Mouse (Mus musculus) embryonic facial prominence, embryonic 11.5 days (tissue): ENCODE results near the gene Tns3. TPM values are rescaled to one million over a fixed set of nuclear protein-coding genes. Genes with fewer than 3 reads are reported as not detected.

ENCODE experiments used
- ATAC-seq: fragments of 200-750 bp; cut with Nextera tagmentation; replicated peaks from 2 replicates; pipeline ENCODE4 v1.8.0; 2017; ENCODE audit warnings: low read depth; ENCODE audit not compliant: insufficient number of reproducible peaks, low FRiP score, low TSS enrichment
- DNase-seq: peaks from one replicate; pipeline ENCODE4 v3.0.0-alpha.2; 2015; ENCODE audit warnings: low spot score
- H3K27ac ChIP-seq: fragments of 300-500 bp; sonication (generic); replicated peaks from 2 replicates; pipeline ENCODE4 v1.5.1; 2014; ENCODE audit warnings: mild to moderate bottlenecking, low read depth, low read length, control low read depth
- H3K27me3 ChIP-seq: fragments of 300-500 bp; sonication (generic); 2 replicates; pipeline ENCODE4 v1.6.1; 2014; ENCODE audit warnings: mild to moderate bottlenecking, low read length, moderate library complexity, mixed read lengths; ENCODE audit not compliant: control insufficient read depth, insufficient read depth
- H3K36me3 ChIP-seq: fragments of 300-500 bp; sonication (generic); replicated peaks from 2 replicates; pipeline ENCODE4 v1.6.1; 2014; ENCODE audit warnings: low read depth, mild to moderate bottlenecking, low read length, moderate library complexity, mixed read lengths; ENCODE audit not compliant: control insufficient read depth, insufficient read depth
- H3K4me1 ChIP-seq: fragments of 300-500 bp; sonication (generic); 2 replicates; pipeline ENCODE4 v1.6.1; 2014; ENCODE audit warnings: low read length, mixed read lengths; ENCODE audit not compliant: control insufficient read depth, insufficient read depth
- H3K4me2 ChIP-seq: fragments of 300-500 bp; sonication (generic); 2 replicates; pipeline ENCODE4 v1.6.1; 2014; ENCODE audit warnings: low read depth, mild to moderate bottlenecking, control low read depth, low read length, moderate library complexity
- H3K4me3 ChIP-seq: fragments of 300-500 bp; sonication (generic); 2 replicates; pipeline ENCODE4 v1.5.1; 2014; ENCODE audit warnings: low read depth, low read length, control low read depth
- H3K9ac ChIP-seq: fragments of 300-500 bp; sonication (generic); replicated peaks from 2 replicates; pipeline ENCODE4 v1.6.1; 2014; ENCODE audit warnings: mild to moderate bottlenecking, control low read depth, low read length
- H3K9me3 ChIP-seq: fragments of 300-500 bp; sonication (generic); replicated peaks from 2 replicates; pipeline ENCODE4 v1.6.1; 2016; ENCODE audit warnings: mild to moderate bottlenecking, low read length, inconsistent platforms, mixed read lengths; ENCODE audit not compliant: control insufficient read depth
- WGBS: fragments of 180-500 bp; shearing (Covaris S2); extraction: QIAGEN DNeasy Blood & Tissue Kit; methylation state at CpG from one replicate; pipeline ENCODE4 v1.1.7; 2014; 5-methylcytosine and 5-hydroxymethylcytosine counted together
- polyA plus RNA-seq: library from polyadenylated mRNA; unstranded; fragments of >200 nt; fragmentation: Nextera tagmentation; extraction: Ambion mirVana; gene quantifications from 2 replicates; pipeline ENCODE4 v1.2.1, GENCODE M21; 2014

Tns3 gene
- polyA plus RNA-seq, 1 experiment from 2014 or later, result 14.9 TPM

GRCm38 (mm10) chr11:8699777-8700176 is 35.4 kb upstream of the Tns3 start:
- no peaks in the 10 kb centered on the region for H3K36me3 ChIP-seq
- DNase-seq (no peak), ATAC-seq (no peak)
- 62% methylated on average over 5 of the region's 5 CpGs for WGBS
- no peak overlapping the region for H3K9ac ChIP-seq
- no peaks in the 10 kb centered on the region for H3K4me1 ChIP-seq
- H3K4me3 ChIP-seq, result no peak overlapping the region
- H3K27ac ChIP-seq, result no peak overlapping the region
- H3K9me3 ChIP-seq, result no peaks in the 10 kb centered on the region
- H3K27me3 ChIP-seq, result no peaks in the 10 kb centered on the region
- H3K4me2 ChIP-seq, result no peak overlapping the region

DNA sequence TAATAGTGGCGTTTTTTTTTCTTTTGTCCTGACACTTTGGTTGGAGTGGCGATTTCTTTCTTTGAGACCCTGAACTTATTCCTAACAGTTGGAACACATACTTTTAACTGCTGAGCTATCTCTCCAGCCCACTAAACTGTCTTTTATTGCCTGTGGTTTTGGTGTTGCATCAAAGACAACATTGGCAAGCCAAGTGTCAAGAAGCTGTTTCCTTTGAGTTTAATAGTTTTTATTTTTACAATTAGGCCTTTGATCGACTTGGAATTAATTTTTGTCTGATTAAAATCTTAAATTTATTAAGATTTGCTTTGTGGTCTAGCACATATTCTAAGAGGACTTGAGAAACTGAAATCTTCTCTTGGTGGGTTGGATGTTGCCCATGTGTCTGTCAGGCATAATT is 33.3 kb upstream of the Tns3 start:
- 88% methylated on average over 3 of the region's 3 CpGs for WGBS
- Histone ChIP-seq H3K4me3 (no peak overlapping the region), H3K9me3 (no peaks in the 10 kb centered on the region; the same call in 1 of the 2 replicates), H3K27me3 (no peaks in the 10 kb centered on the region), H3K36me3 (no peaks in the 10 kb centered on the region), H3K27ac (no peak overlapping the region), H3K9ac (no peak overlapping the region), H3K4me2 (no peak overlapping the region), H3K4me1 (peaks cover 4% of the 10 kb centered on the region)
- DNase-seq (no peak), ATAC-seq (no peak)

DNA sequence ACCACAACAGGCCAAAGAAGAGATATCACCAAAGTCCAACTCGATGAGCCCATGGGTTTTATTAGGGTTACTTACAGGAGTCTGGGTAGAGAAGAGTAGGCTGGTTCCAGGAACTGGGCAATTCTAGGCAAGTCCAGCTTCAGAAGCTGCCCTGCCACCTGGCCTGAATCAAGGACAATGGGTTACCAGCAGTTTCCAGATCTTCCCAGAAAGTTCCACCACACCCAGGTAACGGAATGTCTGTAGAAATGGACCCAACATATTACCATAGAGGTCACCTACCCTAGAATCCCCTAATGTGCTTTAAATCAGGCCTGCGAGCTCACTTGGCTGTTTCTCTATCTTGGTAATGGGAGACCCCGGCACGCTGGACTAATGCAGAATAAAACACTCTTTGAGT is 29.8 kb upstream of the Tns3 start:
- Histone ChIP-seq H3K36me3 (no peaks in the 10 kb centered on the region), H3K27ac (no peak overlapping the region), H3K27me3 (no peaks in the 10 kb centered on the region), H3K4me1 (peaks cover 4% of the 10 kb centered on the region), H3K9me3 (no peaks in the 10 kb centered on the region; the same call in 1 of the 2 replicates), H3K9ac (no peak overlapping the region), H3K4me3 (no peak overlapping the region), H3K4me2 (no peak overlapping the region)
- ATAC-seq (no peak), DNase-seq (no peak)
- WGBS, result 94% methylated on average over 5 of the region's 5 CpGs

DNA sequence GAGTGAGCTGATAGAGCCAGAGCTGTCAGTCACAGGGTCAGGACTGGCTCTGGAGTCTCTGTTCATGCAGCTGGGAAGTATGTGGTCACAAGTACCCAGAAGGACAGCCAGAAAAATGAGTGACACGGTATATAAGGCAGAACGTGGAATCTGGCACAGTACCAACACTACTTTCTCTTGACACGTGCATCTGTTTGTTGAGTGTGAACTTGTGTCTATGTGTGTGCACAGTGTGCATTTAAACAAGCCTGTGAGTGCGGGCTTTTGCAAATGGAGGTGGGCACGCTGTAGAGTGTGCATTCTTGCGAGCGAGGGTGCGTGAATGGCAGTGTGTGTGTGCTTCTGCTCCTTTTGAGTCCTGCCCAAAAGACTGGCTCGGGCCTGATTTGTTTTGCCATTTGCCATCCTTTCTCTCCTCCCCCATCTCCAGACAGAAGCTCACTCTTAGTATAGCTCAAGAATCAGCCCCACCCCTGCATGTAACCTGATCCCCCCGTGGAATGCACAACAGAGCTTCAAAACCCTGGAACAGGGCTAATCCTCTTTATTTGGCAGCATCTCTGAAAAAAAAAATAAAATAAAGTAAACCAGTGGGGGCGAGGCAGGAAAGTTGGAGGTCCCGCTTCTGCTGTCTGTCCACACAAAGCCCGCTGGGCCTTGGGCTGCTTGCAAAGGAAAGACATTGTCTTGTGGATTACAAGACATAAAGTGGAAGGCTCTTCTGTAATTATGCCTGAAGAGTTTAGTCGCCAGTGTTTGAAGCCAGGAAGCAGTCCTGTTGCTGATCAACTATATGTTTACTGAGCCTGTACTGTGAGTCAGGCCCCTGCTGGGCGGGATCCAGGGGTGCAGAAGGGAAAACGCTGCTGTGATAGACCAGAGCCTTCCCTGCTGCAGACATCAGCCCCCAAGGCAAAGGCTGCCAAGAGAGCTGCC is 28.5 kb upstream of the Tns3 start:
- peak; percentile 91 for ATAC-seq
- Histone ChIP-seq H3K9me3 (no peaks in the 10 kb centered on the region; the same call in 1 of the 2 replicates), H3K4me2 (no peak overlapping the region; the same call in 1 of the 2 replicates), H3K27ac (peak overlapping the region; percentile 42), H3K27me3 (no peaks in the 10 kb centered on the region), H3K9ac (peak overlapping the region; percentile 18; the same call in 1 of the 2 replicates), H3K4me1 (peaks cover 4% of the 10 kb centered on the region), H3K4me3 (no peak overlapping the region), H3K36me3 (no peaks in the 10 kb centered on the region)
- DNase-seq, result peak; percentile 89
- WGBS, result 7% methylated on average over 16 of the region's 16 CpGs

DNA sequence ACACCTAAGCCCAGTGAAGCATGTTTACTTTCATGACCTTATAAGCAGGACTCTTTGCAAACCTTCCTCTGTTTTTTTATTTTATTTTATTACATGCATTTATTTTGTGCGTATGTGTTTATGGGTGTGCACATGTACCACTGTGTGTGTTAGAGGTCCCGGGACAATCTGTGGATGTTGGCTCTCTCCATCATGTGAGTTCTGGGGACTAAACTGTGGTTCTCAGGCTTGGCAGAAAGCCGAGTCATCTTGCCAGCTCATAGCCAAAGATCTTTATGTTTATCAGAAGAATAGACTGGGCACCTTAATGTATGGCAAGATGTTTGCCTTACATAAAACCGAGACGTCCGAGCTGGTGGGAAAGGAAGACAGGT is 27.8 kb upstream of the Tns3 start:
- Histone ChIP-seq H3K4me1 (peaks cover 4% of the 10 kb centered on the region), H3K9ac (no peak overlapping the region; the same call in 1 of the 2 replicates), H3K4me2 (no peak overlapping the region), H3K27me3 (no peaks in the 10 kb centered on the region), H3K27ac (no peak overlapping the region; the same call in 1 of the 2 replicates), H3K9me3 (no peaks in the 10 kb centered on the region; the same call in 1 of the 2 replicates), H3K4me3 (no peak overlapping the region), H3K36me3 (no peaks in the 10 kb centered on the region)
- 68% methylated on average over 6 of the region's 6 CpGs for WGBS
- ATAC-seq (peak; percentile 3; the same call in 1 of the 2 replicates), DNase-seq (no peak)

DNA sequence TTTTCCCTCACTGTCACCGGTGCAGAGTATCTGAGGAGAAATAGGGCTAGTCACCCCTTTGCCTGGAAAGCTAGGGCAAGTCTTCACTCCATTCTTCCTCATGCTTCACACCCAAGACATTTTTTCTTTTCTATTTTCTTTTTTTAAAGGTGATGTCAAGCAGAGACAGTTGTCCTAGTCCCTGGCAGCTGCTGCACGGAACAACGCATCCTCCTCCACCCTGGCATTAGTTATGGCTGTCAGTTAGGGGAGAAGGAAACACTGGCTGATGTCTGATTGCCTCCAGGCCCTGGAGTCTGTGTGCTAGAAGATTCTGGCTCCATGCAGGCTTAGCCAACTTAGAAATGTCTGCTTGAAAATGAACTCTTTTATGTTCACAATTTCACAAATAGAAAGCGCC is 27.3 kb upstream of the Tns3 start:
- Histone ChIP-seq H3K4me2 (no peak overlapping the region), H3K36me3 (no peaks in the 10 kb centered on the region), H3K9me3 (no peaks in the 10 kb centered on the region; the same call in 1 of the 2 replicates), H3K4me3 (no peak overlapping the region), H3K4me1 (peaks cover 4% of the 10 kb centered on the region), H3K9ac (no peak overlapping the region), H3K27me3 (no peaks in the 10 kb centered on the region), H3K27ac (no peak overlapping the region)
- ATAC-seq, result no peak
- DNase-seq, result no peak
- WGBS, result 64% methylated on average over 4 of the region's 4 CpGs

DNA sequence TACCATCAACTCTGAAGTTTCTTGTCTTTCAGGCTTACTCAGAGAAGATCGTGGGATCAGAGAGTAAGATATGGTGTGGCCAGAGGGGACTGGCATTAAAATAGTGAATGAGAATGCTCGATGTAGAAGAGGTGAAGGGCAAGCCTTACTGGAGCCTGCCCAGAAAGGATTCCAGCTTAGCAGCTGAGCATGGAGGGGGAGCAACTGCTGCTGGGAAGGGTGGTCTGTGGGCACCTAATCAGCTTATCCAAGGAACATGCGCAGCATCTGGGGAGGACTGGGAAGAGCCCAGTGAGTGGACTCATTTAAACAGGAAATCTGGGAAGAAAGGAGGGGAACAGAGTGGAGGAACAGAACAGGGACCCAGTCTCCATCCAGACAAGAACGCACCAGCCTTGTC is 26.3 kb upstream of the Tns3 start:
- H3K27me3 ChIP-seq, result no peaks in the 10 kb centered on the region
- ATAC-seq (no peak), DNase-seq (no peak)
- no peaks in the 10 kb centered on the region for H3K36me3 ChIP-seq
- H3K4me3 ChIP-seq, result no peak overlapping the region
- H3K9me3 ChIP-seq, result no peaks in the 10 kb centered on the region; the same call in 1 of the 2 replicates
- H3K4me2 ChIP-seq, result no peak overlapping the region
- no peak overlapping the region for H3K27ac ChIP-seq
- WGBS, result 71% methylated on average over 4 of the region's 4 CpGs
- H3K4me1 ChIP-seq, result peaks cover 4% of the 10 kb centered on the region
- H3K9ac ChIP-seq, result no peak overlapping the region

DNA sequence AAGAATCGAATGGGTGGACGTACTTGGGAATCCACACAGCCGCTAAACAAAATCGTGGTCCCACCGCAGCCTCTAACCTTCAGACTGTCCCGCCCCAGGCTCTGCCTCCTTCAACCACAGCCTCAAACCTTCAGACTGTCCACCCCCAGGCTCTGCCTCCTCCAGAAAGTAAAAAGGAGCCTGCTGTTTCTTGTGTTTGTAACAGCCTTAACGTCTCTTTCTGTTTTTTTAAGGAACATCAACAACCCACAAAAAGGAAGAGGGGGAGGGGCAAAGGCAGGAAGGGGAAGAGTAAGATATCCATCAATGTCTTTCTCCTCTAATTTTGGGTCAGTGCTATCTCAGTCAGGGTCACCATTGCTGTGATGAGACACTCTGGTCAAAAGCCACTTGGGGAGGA is 25.2 kb upstream of the Tns3 start:
- no peak for DNase-seq
- WGBS, result 81% methylated on average over 7 of the region's 7 CpGs

More for the DNA sequence above, 25.2 kb upstream of the Tns3 start:
- ATAC-seq, result no peak
- Histone ChIP-seq H3K27me3 (no peaks in the 10 kb centered on the region), H3K4me1 (peaks cover 4% of the 10 kb centered on the region), H3K27ac (no peak overlapping the region), H3K4me3 (no peak overlapping the region), H3K36me3 (no peaks in the 10 kb centered on the region), H3K9me3 (no peaks in the 10 kb centered on the region; the same call in 1 of the 2 replicates), H3K4me2 (no peak overlapping the region), H3K9ac (no peak overlapping the region)
